Mouse (Mus musculus) right cerebral cortex, postnatal 36 days (tissue): ENCODE measurements around the gene Igf1r.

Experiments
- DNase-seq, 2 experiments: peaks; one replicate each; pipeline ENCODE4 v3.0.0; 2022; ENCODE audit warnings: low spot score in 2 of 2, mixed read lengths in 1 of 2

Igf1r gene

DNA sequence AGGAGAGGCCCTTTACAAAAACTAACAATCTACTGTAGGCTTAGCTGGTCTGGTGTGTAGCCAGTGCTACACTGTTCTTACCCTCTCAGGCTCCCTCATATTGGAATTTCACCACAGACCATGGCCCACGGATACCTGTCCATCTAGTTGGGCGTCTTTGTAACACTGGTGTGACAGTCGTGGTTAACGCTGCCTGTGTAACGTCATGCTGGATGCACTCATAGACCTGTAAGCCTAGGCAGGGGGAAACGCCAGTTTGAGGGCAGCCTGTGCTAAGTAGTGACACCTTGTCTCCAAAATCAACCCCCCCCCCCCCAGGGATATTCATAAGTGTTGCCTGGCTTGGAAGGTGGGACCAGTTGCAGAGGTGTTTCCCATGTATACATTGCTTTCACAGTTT is 4.7 kb downstream of the Igf1r start:
- no peak for DNase-seq

DNA sequence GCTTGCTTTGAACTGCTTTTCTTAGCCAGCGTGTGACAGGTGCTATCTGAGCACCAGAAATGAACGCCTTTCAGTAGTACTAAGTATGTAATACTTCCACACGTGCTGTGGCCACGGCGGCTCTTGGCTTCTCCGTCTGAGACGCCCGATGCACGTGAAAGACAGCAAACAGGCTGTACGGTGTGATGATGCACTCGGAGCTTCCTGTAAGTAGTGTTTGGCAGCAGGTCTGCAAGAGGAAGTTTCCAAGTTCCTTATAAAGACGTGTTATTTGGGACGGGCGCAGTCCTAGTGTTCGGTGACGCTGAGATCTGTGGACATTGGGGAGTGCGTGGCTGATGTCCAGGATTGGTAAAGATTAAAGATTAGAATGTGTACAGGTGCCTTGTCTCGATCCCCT is 5.4 kb downstream of the Igf1r start:
- DNase-seq, result peak in 1 of 2 experiments; percentile 16

DNA sequence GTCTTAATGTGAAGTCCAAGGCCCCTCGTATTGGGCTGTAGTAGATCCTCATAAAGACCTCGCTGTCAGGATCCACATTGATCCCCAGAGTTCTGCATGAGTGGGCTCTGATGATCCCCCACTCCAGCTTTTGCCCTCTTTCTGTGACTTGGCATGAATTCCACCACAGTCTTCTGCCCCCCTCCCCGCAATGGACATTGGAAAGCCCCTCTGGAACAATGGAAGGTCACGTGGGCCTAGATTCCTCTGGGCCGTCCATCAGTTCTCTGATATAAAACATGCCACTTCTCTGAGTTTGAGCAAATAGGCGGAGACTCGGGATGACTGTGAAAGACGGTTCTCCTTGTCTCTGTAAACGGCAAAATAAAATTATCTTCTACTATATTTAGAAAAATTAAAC is 8.1 kb downstream of the Igf1r start:
- DNase-seq, result no peak

DNA sequence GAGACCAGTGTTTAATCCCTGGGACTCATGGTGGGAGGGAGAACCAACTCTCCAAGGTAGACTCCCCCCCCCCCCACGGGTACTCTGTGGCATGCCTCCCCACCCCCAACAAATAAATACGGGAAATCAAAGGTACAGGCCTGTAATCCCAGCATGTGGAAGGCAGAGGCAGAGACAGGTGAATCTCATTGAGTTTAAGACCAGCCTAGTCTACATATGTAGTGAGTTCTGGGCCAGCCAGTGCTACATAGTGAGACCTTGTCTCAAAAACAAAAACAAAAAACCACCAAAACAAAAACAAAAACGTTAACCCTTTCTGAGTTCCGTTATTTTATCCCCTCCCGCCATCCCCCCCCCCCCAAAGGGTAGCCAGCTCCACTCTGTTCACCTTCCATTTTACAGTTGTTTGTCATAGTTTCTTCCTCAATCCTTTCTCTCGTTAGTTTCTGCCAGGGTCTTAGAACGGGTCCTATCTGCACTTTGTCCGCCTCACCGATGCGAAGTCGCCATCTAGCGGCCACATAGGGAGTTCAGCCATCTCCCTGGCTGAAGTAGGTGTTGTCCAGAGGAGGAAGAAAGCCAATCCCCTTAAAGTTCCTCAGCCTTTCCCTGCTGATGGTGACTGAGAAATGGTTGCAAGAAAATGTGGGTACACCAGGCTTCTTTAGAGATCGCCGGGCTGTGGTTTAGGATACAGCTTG is 9.1 kb downstream of the Igf1r start:
- peak in 1 of 2 experiments; percentile 60 for DNase-seq

DNA sequence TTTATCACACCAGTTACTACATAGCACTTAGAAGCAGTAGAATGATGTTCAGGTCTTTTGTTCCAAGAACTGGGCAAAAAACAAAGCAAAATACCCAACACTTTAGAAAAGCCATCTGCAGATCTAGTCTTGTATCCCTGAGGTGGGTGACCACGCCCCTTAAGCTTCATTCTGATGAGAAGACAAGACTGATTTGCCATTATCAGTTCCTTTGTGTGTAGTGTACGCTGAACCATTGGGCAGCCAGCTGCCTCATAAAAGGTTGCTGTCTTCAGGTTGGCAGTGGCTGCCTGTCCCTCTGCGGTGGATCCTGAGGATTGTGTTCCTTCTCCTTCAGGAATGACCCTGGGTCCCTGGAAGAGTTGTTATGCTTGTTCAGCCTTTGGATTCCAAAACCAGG is 11.1 kb downstream of the Igf1r start:
- no peak for DNase-seq

DNA sequence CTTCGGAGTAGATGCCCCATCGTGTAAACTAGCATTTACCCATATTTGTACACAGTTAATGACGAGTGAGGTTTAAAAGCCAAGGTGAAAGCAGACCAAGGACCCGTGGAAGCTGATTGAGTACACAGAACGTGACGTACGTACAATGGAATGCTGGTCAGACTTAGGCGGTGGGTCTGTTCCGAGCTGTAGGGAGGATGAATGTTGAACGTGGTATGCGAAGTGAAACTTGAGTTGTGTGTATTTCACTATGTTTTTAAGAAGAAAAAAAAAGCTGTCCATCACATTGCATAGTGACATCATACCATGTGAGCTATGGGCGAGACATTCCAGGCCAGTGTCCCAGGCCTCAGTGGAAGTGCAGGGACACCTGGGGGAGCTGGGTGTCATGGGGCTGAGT is 15.8 kb downstream of the Igf1r start:
- no peak for DNase-seq

DNA sequence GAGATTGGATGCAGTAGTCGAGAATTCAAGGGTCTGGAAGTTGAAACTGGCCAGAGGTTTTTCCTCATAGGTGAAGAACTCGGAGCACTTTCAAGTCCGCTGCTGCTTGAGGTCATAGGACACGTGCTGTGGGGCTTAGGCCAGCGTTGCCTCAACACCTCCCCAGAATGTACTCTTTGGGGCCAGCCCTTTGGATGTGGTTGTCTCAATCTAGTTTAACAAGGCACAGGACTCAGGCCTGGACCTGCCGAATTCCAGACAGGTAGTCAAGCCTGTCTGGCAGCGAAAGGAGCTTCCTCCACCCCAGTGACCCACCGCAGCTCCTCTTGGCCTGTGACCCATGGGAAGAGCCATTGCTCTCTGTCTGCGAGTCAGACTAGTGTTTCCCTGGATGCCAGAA is 16.4 kb downstream of the Igf1r start:
- no peak for DNase-seq

DNA sequence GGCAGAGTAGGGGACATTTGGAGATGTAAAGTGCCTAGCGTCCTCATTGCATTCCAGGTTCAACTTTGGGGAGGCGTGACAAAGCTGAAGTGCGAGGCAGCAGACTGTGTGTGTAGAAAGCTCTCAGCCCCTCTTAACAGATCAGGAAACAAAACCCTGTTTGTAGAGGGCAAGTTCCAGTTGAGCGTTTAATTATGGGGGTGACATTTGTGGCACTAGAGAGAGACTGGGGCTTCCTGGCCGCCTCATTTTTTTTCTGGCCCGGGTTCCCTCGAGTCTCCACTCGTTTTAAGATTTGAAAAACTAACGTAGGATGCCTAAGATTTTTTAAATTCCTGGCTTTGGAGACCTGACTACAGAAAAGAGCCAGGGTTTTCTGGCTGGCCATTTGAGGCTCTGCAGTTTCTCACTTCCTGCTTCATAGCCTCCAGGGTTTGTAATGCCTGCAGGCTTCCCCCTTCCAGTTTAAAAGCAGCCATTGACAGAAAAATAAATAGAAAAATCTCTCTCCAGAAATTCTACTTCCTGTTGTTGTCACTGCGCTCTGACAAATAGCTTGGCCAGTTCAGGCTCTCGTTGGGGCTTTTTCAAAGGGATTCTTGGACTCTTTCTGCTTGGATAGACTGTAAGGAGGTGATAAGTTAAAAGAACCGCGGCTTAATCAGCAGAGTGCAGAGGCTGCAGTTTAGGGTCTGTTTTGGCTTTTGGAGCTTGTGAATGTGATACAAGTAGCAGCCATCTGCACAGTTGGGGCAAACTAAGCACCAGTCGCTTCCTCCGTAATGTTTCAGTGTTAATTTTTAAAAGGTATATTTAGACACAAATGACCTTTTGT is 20.8 kb downstream of the Igf1r start:
- DNase-seq, result no peak

DNA sequence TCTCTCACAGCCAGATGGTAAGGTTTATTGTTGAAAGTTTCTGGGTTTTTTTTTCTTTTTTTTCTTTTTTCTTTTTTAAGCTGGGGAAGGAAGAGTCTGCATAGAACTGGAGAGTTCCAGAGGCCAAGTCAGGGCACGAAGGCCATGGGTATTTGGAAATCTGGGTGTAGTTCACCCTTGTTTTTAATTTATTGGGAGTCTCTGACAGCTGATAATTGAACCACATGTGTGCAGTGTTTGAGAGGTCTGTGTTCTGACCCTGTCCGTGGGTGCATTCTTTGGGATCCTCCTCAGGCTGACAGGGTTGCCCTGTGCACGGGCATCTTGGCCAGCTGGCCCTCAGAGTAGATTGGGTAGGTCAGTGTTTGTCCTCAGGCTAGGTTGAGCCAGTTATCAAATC is 29.3 kb downstream of the Igf1r start:
- no peak for DNase-seq

DNA sequence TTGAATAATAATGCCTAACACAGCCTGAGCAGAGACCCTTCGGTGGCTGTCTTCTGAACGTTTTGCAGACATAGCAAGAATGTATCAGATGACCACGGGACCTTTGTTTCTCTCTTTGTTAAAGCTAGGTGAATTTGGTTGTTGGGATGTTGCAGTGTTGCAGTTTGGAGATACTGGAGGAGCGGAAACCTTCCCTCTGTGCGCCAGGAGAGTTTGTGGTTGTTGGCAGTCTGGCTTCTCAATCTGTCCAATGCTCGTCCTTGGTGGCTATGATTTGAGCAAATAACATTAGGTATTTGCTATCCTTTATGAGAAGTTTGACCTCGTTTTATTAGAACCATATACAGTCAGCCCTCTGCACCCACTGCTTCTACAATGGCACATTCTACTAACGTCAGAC is 30.2 kb downstream of the Igf1r start:
- no peak for DNase-seq

DNA sequence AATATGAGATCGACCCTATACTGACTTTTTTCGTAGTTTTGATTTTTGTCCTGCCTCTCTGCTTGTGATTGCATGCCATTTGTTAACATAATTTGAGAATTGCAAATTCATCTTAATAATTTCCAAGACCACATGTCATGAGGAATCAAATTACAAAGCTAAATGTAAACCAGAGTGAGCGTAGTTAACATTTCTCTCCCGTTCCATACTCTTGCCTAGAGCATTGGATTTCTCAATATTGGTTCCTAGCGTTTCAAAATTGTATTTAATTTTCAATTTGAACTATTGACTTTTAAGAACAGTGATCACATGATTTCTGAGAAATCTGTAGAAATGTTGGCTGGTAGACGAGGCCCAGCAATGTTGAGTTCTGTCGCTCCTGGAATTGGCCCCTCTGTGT is 30.8 kb downstream of the Igf1r start:
- no peak for DNase-seq

DNA sequence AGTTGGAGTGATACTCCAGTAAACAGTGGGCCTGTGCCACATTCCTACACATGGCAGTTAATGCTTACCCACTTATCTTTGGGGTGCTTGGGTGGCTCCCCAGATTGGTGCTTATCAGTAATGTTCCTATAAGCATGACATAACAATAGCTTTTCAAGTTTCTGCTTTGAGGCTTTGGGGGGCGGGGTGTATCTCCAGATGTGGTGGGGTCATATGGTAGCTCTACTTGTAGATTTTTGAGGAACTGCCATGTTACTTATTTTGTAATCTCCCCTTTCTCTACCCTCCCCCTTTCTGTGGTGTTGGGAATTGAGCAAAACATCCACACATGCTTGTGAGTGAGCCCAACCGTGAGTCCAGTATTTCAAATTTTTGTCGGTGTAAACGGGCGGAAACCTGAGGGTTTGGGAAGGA is 32.4 kb downstream of the Igf1r start:
- no peak for DNase-seq

DNA sequence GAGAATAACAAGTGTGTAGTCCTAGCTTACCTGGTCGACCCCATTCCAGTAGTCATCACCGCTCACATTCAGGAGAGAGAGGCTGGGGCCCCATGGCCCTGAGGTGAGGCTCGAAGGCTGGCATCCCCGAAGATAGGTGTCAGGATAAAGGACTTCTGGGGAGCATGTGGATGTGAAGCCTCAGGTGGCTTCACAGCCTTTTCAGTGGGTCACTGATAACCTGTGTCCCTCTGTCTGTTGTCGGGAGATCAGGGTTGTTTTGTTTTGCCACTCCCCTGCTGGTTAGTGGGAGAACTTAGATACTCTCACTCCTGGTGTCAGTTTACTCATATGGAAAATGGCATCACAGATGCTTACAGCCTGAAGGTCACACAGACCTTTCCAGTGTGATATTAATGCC is 32.9 kb downstream of the Igf1r start:
- no peak for DNase-seq

DNA sequence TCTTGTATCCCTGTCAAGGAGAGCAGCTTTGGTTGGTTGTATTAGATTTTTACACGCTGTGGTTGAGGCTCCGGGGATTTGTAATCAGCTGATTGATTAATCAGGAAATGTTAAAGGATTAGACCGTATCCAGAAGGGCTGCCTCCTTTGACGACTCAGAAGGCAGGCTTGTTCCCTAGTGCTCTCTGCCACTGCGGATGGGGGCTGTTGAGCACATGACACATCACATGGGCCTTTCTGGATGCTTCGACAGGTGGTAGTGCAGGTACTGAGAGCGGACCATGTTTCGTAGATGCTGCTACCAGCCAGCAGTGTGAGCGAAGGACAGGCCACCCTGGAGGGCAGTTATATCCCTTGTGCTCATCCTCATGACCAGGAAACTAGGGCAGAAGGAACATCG is 33.6 kb downstream of the Igf1r start:
- DNase-seq, result no peak

DNA sequence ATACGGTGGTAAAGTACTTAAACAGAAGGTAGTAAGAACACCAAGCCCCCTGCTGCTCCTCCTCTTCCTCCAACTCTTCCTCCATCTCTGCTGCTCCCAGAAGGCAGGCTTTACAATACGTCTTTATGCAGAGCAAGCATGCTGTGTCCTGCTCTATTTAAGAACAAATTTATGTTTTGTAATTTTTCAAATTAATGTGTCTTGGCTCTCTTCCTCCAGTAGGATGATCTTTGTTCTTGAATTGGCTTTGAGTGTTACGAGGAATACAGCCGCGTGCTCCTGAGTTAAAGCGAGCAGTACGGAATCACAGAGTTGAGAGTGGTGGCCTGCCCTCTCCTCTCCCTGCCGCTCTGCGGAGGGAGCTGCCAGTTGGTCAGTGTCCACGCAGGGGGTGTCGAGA is 34.2 kb downstream of the Igf1r start:
- DNase-seq, result no peak

DNA sequence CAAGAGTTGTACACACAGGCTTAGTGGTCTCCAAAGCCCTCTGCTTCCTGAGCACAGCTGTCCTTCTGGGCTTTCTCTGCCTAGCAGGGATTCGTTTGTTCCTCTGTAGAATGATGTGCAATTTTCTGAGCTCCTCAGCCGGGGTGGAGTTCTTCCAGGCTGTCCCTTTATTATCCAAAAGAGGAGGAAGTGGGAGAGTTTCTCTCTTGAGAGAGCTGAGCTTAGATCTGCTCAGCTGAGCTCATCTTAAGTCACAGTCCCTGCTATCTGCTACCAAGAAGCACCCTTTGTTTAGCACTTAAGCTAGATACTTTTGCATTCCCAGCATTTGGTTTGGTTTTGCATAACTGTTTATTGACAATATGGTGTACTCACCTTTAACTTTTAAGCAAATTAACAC is 36.7 kb downstream of the Igf1r start:
- DNase-seq, result no peak

DNA sequence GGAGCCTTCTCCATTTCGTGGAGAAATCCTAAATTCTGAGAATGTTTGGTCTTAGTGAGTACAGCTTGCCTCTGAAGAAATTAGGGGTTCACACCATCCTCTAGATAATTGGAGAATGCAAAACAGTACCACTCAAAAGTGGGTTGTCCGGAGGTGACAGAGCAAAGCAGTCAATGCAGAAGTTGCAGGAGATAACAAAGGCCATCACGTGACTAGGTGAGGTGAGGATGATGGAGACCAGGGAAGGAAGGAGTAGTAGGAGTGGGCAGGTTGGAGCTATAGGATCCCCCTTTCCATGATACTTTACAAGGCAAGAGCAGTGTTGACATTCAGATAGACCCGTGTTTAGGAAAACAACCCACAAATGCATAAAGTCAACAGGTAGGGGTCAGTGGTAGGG is 41.0 kb downstream of the Igf1r start:
- no peak for DNase-seq

DNA sequence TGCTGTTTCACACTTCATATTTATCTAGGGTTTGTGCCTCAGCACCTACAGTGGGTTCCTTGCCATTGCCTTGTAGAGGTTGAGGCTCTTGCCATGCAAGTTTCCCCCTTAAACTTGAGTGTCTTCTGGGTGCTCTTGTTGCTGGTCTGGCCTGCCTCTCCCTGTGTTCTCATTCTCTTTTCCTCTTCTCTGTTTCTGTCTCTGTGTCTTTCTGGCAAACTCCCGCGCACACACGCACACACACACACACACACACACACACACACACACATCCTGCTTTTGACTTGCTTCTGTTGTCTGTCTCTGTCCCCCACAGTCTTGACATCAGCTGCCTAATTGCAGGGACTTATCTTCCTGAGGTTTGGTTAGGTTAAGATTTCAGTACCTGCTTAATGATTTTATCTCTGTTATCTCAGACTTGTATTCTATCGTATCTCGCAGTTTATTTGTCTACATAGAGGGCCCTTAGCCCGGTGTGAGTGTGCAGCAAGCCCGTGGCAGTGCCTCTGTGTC is 41.8 kb downstream of the Igf1r start:
- no peak for DNase-seq

DNA sequence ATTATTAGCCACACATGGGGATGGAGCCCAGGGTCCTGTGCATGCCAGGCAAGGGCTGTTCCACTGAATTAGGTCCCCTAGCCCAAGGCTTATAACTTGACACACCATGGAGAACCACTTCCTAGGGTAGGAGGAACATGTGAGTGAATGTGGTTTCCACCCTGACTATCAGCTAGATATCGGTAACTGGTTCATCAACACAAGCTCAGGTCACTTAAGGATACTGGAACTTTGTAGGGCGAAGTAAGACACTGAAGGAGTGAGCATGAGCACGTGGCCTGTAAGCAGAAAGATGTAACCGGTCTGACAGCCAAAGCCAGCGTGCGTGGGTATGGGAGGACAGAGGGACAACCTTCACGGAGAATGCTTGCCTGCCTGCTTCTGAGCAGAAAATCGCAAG is 42.6 kb downstream of the Igf1r start:
- no peak for DNase-seq

DNA sequence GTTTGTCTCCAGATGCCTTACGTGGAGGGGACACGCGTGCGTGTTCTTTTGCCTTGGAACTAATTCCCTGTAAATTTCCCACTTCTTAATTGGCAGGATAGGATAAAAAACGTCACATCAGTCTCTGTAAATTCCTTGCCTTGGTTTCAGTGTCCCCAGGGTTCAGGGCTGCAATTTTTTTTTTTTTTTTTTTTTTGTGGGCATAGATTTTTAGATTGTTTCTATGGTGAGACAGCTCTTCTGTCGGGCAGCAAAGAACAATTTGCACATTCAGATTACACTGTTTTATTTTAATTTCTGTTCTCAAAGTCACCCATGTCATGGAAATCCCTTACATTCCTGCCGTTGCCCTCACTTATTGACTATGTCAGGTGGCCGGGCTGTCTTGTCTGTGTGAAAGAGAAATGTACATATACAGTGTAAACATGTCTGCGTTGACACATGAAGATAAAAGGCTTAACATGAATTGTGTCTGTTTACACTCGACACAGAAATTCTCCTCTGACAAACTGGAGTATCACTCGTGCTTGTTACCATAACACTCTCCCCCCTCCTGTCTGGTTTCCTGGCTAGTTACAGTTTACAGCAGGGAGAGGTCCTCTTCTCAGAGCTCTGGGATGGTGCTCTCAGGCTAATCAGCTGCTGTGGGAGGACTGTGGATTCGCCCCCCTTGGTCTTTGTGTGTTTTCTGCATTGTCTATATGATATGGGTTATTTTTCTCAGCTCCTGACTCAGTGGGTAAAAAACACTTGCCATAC is 43.8 kb downstream of the Igf1r start:
- DNase-seq, result no peak

DNA sequence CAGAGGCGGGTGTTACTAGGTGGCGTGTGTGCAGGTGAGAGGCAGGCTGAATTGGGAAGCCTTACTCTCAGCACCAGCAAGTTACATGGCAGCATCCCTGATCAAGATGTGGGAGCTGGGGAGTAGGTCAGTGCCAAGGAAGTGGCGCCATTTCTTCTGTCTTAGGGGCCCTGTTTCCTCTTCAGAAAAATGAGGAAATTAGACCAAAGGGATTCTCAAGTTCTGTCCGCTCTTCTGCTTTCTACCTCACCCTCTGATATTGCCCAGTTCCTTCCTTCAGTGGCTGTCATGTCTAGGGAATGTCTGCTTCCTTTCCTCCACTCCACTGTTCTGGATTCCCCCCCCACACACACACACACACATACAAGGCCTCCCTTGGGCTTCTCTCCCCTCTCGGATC is 48.6 kb downstream of the Igf1r start:
- no peak for DNase-seq

DNA sequence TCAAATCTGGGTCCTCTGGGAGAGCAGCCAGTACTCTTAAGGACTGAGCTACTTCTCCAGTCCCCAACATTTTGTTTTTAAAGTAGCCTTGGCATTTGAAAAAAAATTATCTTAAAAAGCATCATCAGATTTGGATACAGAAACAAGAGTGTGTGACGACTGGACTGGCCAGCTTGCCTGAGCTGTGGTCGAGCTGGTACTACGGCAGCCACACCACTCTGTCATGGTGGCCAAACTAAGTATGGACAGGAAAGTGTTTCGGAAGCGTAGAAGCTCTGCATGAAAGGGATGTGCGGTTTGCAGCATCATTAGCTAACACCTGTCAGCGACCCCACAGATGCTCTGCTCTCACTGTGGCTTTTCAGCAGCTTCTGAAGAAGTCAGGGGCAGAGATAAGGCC is 53.4 kb downstream of the Igf1r start:
- DNase-seq, result no peak

DNA sequence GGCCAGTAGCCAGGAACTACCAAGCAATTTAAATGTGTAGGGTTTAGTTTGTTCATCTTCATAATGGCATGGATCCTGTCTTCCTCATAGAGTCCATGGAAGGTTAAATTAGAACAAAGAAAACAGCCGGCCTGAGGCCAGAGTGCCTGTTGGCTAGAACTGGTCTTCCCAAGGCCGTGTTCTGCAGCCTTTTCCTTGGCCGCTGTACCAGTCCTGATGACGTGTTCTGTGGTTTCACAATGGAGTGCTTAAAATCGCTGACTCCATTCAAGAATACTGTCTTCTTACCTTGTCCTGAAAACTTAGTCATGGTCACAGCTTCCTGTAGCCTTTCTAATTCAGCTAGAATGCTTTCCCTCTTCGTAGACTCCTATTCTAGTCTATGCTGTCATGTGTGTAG is 53.9 kb downstream of the Igf1r start:
- DNase-seq, result no peak
